Mouse (Mus musculus): Measurements from ENCODE around the gene Cdc42bpa.
"Not testable (repeated sequence)": the region's sequence is repeated elsewhere in the genome, so short reads cannot be mapped to it uniquely, and the experiment has no call there.

The Cdc42bpa gene

GRCm38 (mm10) chr1:179960543-179960876, 238 bp downstream of the Cdc42bpa start:
- DNase-seq (ENCODE audit: low spot score in 2 of 2), result no peak

- no peak for DNase-seq (ENCODE audit: low spot score in 2 of 2)
Observed at GRCm38 (mm10) chr1:179960882-179961698, 818 bp downstream of the Cdc42bpa start.

- DNase-seq (ENCODE audit: low spot score in 2 of 2), result no peak
Observed at GRCm38 (mm10) chr1:179961777-179962176, 1.5 kb downstream of the Cdc42bpa start.

- no peak for DNase-seq (ENCODE audit: low spot score in 2 of 2)
Observed at GRCm38 (mm10) chr1:179969776-179970428, 9.6 kb downstream of the Cdc42bpa start.

- DNase-seq (ENCODE audit: low spot score in 2 of 2), result no peak
Observed at GRCm38 (mm10) chr1:179975021-179975420, 14.7 kb downstream of the Cdc42bpa start.

GRCm38 (mm10) chr1:179975645-179976275, 15.5 kb downstream of the Cdc42bpa start:
- DNase-seq (ENCODE audit: low spot score in 2 of 2), result no peak

- DNase-seq (ENCODE audit: low spot score in 2 of 2), result no peak
Observed at GRCm38 (mm10) chr1:179977437-179977836, 17.2 kb downstream of the Cdc42bpa start.

- no peak for DNase-seq (ENCODE audit: low spot score in 2 of 2)
Observed at GRCm38 (mm10) chr1:179978742-179979141, 18.5 kb downstream of the Cdc42bpa start.

- DNase-seq (ENCODE audit: low spot score in 2 of 2), result no peak
Observed at GRCm38 (mm10) chr1:179981680-179982079, 21.4 kb downstream of the Cdc42bpa start.

- no peak for DNase-seq (ENCODE audit: low spot score in 2 of 2)
Observed at GRCm38 (mm10) chr1:179982183-179982582, 21.9 kb downstream of the Cdc42bpa start.

- no peak for DNase-seq (ENCODE audit: low spot score in 2 of 2)
Observed at GRCm38 (mm10) chr1:179982933-179983332, 22.7 kb downstream of the Cdc42bpa start.

GRCm38 (mm10) chr1:179984171-179984570, 23.9 kb downstream of the Cdc42bpa start:
- no peak for DNase-seq (ENCODE audit: low spot score in 2 of 2)

- DNase-seq (ENCODE audit: low spot score in 2 of 2), result no peak
Observed at GRCm38 (mm10) chr1:179991660-179992235, 31.5 kb downstream of the Cdc42bpa start.

- DNase-seq (ENCODE audit: low spot score in 2 of 2), result no peak
Observed at GRCm38 (mm10) chr1:179992255-179992654, 32.0 kb downstream of the Cdc42bpa start.

- DNase-seq (ENCODE audit: low spot score in 2 of 2), result no peak
Observed at GRCm38 (mm10) chr1:180008057-180008456, 47.8 kb downstream of the Cdc42bpa start.

GRCm38 (mm10) chr1:180013479-180013878, 53.2 kb downstream of the Cdc42bpa start:
- DNase-seq (ENCODE audit: low spot score in 2 of 2), result no peak

- DNase-seq (ENCODE audit: low spot score in 2 of 2), result no peak
Observed at GRCm38 (mm10) chr1:180018218-180018617, 57.9 kb downstream of the Cdc42bpa start.

- no peak for DNase-seq (ENCODE audit: low spot score in 2 of 2)
Observed at GRCm38 (mm10) chr1:180021463-180022296, 61.4 kb downstream of the Cdc42bpa start.

GRCm38 (mm10) chr1:180023512-180023911, 63.2 kb downstream of the Cdc42bpa start:
- DNase-seq (ENCODE audit: low spot score in 2 of 2), result no peak

GRCm38 (mm10) chr1:180029863-180030262, 69.6 kb downstream of the Cdc42bpa start:
- DNase-seq (ENCODE audit: low spot score in 2 of 2), result not testable (repeated sequence)

GRCm38 (mm10) chr1:180030631-180031365, 70.5 kb downstream of the Cdc42bpa start:
- no peak for DNase-seq (ENCODE audit: low spot score in 2 of 2)

All from right cerebral cortex, postnatal 10 days (tissue).